Comparison of ENCODE assay signal across 16 mouse cellular contexts in the genomic region with DNA sequence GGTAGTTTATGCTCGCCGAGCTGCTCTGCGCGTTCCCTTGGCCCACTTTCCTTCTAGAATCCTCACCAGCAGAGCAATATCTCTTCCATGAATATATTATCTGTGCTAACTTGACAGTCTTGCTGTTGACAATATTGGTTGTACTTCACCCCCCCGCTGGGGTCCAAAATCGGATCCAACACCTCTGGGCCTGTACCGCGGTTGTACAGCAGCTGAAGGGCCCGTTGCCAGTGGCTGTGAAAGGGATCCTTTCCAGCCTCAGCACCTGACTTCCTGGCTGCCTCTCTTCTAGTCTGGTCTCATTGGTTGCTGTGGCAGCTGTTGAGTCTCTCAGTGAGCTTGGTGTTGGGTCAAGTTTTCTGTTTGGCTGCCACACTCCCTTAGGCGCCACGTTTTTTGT.
A peak's percentile ranks its signal among the peaks of the same experiment; 100 is the strongest.
DNase-seq lines count a peak whose midpoint lies in the region; ATAC-seq lines count a peak whose summit lies in the region.
"Had no signal": no experiment of that assay in that cellular context is flagged by ENCODE, and none has a peak within 500 bp of the region (broad histone marks: within the 10 kb centered on the region; RNA-seq: fewer than 3 reads in every experiment).

No protein-coding gene starts in this region.

- WGBS in heart, embryonic 11.5 days (ENCODE audit: insufficient replicate concordance) = 93% methylated on average over 11 of the region's 11 CpGs
- WGBS in heart, embryonic 16.5 days = 85% methylated on average over 11 of the region's 11 CpGs
- 88% methylated on average over 11 of the region's 11 CpGs for WGBS in liver, embryonic 11.5 days

- no peaks in the 10 kb centered on the region for H3K27me3 ChIP-seq in heart, embryonic 11.5 days (ENCODE audit: control insufficient read depth, insufficient read depth, low read length)
- H3K27me3 ChIP-seq in heart, embryonic 16.5 days (ENCODE audit: control insufficient read depth, insufficient read depth, low read length) = no peaks in the 10 kb centered on the region
- H3K27me3 ChIP-seq in liver, embryonic 11.5 days (replicated peaks; ENCODE audit: control insufficient read depth, insufficient read depth, low read length) = no peaks in the 10 kb centered on the region
- H3K27me3 ChIP-seq: liver, embryonic 15.5 days; neural tube, embryonic 15.5 days had no signal

- no peaks in the 10 kb centered on the region for H3K4me1 ChIP-seq in heart, embryonic 11.5 days (ENCODE audit: control insufficient read depth, insufficient read depth, low read length)
- H3K4me1 ChIP-seq in heart, embryonic 16.5 days (ENCODE audit: control insufficient read depth, insufficient read depth, low read length) = peaks cover 8% of the 10 kb centered on the region
- H3K4me1 ChIP-seq in liver, embryonic 11.5 days (replicated peaks; ENCODE audit: control insufficient read depth, insufficient read depth, low read length) = no peaks in the 10 kb centered on the region
- H3K4me1 ChIP-seq: limb, embryonic 10.5 days; liver, embryonic 15.5 days; neural tube, embryonic 15.5 days had no signal

- no peaks in the 10 kb centered on the region for H3K36me3 ChIP-seq in heart, embryonic 11.5 days (ENCODE audit: control insufficient read depth, insufficient read depth, low read length)
- H3K36me3 ChIP-seq in heart, embryonic 16.5 days (ENCODE audit: control insufficient read depth, insufficient read depth) = no peaks in the 10 kb centered on the region
- no peaks in the 10 kb centered on the region for H3K36me3 ChIP-seq in liver, embryonic 11.5 days (ENCODE audit: control insufficient read depth, insufficient read depth, low read length)
- H3K36me3 ChIP-seq: limb, embryonic 10.5 days; liver, embryonic 15.5 days; neural tube, embryonic 15.5 days had no signal

- ATAC-seq in heart, embryonic 11.5 days (replicated peaks; ENCODE audit: insufficient number of reproducible peaks, low FRiP score, low TSS enrichment) = no peak
- ATAC-seq in heart, embryonic 16.5 days (replicated peaks; ENCODE audit: extremely low read depth, insufficient read depth, low FRiP score) = no peak
- no peak for ATAC-seq in liver, embryonic 11.5 days (replicated peaks; ENCODE audit: low FRiP score)
- ATAC-seq: CD4-positive, CD25-positive, alpha-beta regulatory T cell, adult 4 months had no signal

- no peak overlapping the region for H3K27ac ChIP-seq in heart, embryonic 11.5 days (ENCODE audit: low read depth, low read length)
- peak overlapping the region; percentile 41 for H3K27ac ChIP-seq in heart, embryonic 16.5 days (ENCODE audit: low read length)
- no peak overlapping the region for H3K27ac ChIP-seq in liver, embryonic 11.5 days (ENCODE audit: low read depth, low read length)
- H3K27ac ChIP-seq: limb, embryonic 10.5 days; liver, embryonic 15.5 days; macrophage; neural tube, embryonic 15.5 days had no signal

- no peak overlapping the region for H3K9ac ChIP-seq in heart, embryonic 11.5 days (ENCODE audit: low read depth, low read length)
- H3K9ac ChIP-seq in heart, embryonic 16.5 days (ENCODE audit: low read length) = no peak overlapping the region
- no peak overlapping the region for H3K9ac ChIP-seq in liver, embryonic 11.5 days (ENCODE audit: low read depth, low read length)
- H3K9ac ChIP-seq: liver, embryonic 15.5 days; neural tube, embryonic 15.5 days had no signal

- H3K4me3 ChIP-seq in heart, embryonic 11.5 days (ENCODE audit: low read depth, low read length) = no peak overlapping the region
- H3K4me3 ChIP-seq in heart, embryonic 16.5 days (ENCODE audit: low read length) = no peak overlapping the region
- no peak overlapping the region for H3K4me3 ChIP-seq in liver, embryonic 11.5 days (ENCODE audit: low read depth, low read length)
- H3K4me3 ChIP-seq: limb, embryonic 10.5 days; liver, embryonic 15.5 days; neural tube, embryonic 15.5 days had no signal

- peak; percentile 58 for DNase-seq in heart, adult 8-10 months (ENCODE audit: low spot score)
- DNase-seq in R1 (ENCODE audit: low read depth, low spot score) (peak; percentile 19), adipocyte (ENCODE audit: low spot score) (no peak)
- DNase-seq in cerebellum, postnatal 25 days = peak; percentile 7 to 31
- DNase-seq in liver, embryonic 11.5 days (ENCODE audit: low spot score) = no peak
- DNase-seq: embryo, embryonic 11 days; kidney, adult 8-10 months; midbrain, embryonic 14.5 days; thymus, postnatal 36 days had no signal

- no peak overlapping the region for H3K4me2 ChIP-seq in heart, embryonic 11.5 days
- no peak overlapping the region for H3K4me2 ChIP-seq in heart, embryonic 16.5 days (ENCODE audit: low read depth, low read length)
- H3K4me2 ChIP-seq in liver, embryonic 11.5 days = no peak overlapping the region
- H3K4me2 ChIP-seq: liver, embryonic 15.5 days; neural tube, embryonic 15.5 days had no signal

- no peaks in the 10 kb centered on the region for H3K9me3 ChIP-seq in heart, embryonic 11.5 days (replicated peaks; ENCODE audit: control insufficient read depth, low read length)
- H3K9me3 ChIP-seq in heart, embryonic 16.5 days (replicated peaks; ENCODE audit: control insufficient read depth, low read length) = no peaks in the 10 kb centered on the region
- H3K9me3 ChIP-seq in liver, embryonic 11.5 days (ENCODE audit: control insufficient read depth, low read length) = no peaks in the 10 kb centered on the region
- H3K9me3 ChIP-seq: limb, embryonic 10.5 days; liver, embryonic 15.5 days; neural tube, embryonic 15.5 days had no signal

Comparison
In these comparisons a context has a peak if more than half of its experiments do, and no peak if none do; other contexts are left out.
1. DNase-seq: peak in heart, adult 8-10 months (single experiment), R1 (single experiment) and cerebellum, postnatal 25 days (2 of 2); none in adipocyte (single experiment) and liver, embryonic 11.5 days (single experiment).